Mouse (Mus musculus): Measurements from ENCODE around the gene Eci1. TPM values are rescaled to one million over a fixed set of nuclear protein-coding genes. Genes with fewer than 3 reads are reported as not detected.
A peak's percentile ranks its signal among the peaks of the same experiment; 100 is the strongest.

The Eci1 gene
- total and polyA plus RNA-seq, 2 experiments from 2014 or later = 26.6 to 31.0 TPM

DNA sequence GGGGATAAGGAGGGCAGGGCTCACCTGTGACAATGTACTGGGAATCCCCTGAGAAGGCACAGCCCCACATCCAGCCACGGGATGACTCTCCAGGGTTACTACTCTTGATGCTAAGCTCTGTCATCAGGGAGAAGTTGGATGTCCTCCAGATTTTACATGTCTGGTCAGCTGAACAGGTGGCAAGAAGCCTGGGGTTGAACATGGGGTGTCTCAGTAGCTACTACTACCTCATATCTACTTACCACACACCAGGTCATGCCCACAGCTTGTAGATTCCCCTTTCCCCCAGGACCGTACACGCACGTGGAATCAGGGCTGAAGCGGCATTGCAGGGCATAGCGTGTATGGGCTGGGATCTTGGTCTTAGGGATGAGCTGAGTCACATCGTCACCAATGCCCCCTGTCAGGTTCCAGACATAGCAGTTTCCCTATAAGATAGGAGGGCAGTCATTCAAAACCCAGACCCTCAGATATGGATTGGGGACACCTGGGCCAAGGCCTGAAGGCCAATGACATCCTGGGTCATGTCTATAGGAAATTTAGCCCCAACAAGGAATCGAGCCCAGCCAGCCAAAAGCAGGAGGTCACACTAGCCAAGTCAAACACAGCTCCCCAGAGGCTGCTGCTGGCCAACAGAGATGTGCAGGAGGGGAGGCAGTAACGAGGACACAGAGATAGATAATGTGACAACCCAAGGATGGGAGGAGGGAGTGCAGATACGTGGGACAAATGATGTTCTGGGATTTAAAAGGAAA, 49.8 kb downstream of the Eci1 start:
- Histone ChIP-seq H3K27me3 (ENCODE audit: insufficient read depth, low read length) (no peaks in the 10 kb centered on the region), H3K9me3 (ENCODE audit: low read length) (no peaks in the 10 kb centered on the region), H3K9ac (replicated peaks; ENCODE audit: low read length, poor library complexity, severe bottlenecking) (no peak overlapping the region), H3K4me2 (ENCODE audit: low read depth, low read length, poor library complexity, severe bottlenecking) (no peak overlapping the region), H3K4me3 (ENCODE audit: low read depth, low read length) (no peak overlapping the region), H3K4me1 (ENCODE audit: insufficient read depth, low read length) (peaks cover 20% of the 10 kb centered on the region), H3K27ac (ENCODE audit: low read depth, low read length) (no peak overlapping the region), H3K36me3 (ENCODE audit: insufficient read depth, low read length) (peaks cover 35% of the 10 kb centered on the region)
- DNase-seq (ENCODE audit: low spot score) (no peak), ATAC-seq (ENCODE audit: low FRiP score) (no peak)
- 92% methylated on average over 10 of the region's 10 CpGs for WGBS
- no peak for TF ChIP-seq CTCF (IDR thresholded peaks at IDR 0.05)

DNA sequence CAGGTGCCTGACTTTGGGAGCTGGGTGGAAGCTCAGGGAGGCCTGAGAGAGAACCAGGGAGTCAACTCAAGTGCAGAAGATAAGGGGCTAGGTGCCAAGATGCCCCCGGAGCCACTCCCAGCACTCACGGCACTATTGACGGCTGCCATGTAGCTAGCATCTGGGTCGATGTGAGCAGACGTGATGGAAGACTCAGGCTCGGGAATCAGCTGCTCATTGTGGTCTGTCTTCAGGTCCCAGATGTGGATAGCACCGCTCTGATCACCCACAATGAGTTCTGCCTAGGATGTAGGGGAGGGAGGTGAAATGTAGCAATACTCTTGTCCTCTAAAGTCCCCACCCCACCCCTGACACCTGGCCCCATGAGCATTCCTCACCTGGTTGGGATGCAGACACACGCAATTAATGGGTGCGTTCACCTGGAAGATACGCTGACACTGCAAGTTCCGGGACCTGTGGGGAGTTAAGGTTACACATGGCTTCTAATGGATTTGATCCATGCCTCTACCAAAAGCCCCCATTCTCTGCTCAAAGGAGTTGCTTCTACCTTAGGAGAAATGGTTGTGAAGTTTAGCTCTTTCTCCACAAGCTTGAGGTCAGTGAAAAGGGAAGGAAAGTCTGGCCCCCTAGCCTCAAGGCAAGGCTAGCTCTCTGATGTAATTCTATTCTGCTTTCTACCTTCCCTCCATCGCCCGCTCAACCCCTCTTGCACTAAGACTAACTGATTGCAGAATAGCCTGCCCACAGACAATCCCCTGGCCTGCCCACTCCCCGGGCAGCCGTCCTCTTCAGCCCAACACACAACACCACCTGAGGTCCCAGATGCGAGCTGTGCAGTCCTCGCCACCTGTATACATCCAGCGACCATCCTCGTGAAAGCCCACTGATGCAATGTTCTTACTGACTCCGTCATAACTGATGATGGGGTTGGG, 50.9 kb downstream of the Eci1 start:
- Histone ChIP-seq H3K4me1 (ENCODE audit: insufficient read depth, low read length) (peaks cover 12% of the 10 kb centered on the region), H3K4me2 (ENCODE audit: low read depth, low read length, poor library complexity, severe bottlenecking) (peak overlapping the region; percentile 77), H3K9ac (replicated peaks; ENCODE audit: low read length, poor library complexity, severe bottlenecking) (peak overlapping the region; percentile 69; the same call in 1 of the 2 replicates), H3K4me3 (ENCODE audit: low read depth, low read length) (0 out of 2 replicates have a peak overlapping the region, but pooled peaks have one; percentile 56), H3K27me3 (ENCODE audit: insufficient read depth, low read length) (no peaks in the 10 kb centered on the region), H3K27ac (ENCODE audit: low read depth, low read length) (no peak overlapping the region), H3K36me3 (ENCODE audit: insufficient read depth, low read length) (peaks cover 35% of the 10 kb centered on the region), H3K9me3 (ENCODE audit: low read length) (no peaks in the 10 kb centered on the region)
- DNase-seq (ENCODE audit: low spot score) (no peak), ATAC-seq (ENCODE audit: low FRiP score) (no peak)
- no peak for TF ChIP-seq CTCF (IDR thresholded peaks at IDR 0.05)
- 92% methylated on average over 20 of the region's 20 CpGs for WGBS

DNA sequence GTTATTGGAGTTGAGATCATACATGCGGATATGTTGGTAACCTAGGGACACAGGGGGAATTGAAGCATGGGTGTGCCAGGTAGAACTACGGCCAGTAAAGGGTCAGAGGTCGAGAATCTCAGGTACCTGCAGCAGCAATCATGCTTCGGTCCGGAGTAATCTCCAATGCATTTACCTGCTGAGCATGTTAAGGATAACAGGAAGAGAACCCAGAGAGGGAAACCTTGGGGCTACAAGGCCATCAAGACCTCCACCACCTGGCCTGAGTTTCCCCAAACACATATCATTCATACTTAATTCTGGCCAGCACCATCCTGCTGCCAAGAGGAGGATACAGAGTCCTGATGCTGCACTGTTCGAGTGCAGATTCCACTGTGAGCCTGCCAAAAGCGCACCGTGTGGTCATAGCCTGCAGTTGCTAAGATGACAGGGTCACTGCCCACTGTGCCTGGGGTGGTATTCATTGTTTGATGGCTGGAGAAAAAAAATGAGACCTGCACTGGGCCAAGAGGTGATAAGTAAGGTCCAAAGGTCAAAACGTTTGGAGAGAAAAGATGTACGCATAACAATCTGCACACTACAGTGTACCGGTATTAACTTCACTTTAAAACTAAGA, 51.7 kb downstream of the Eci1 start:
- no peak for TF ChIP-seq CTCF (IDR thresholded peaks at IDR 0.05)
- peaks cover 35% of the 10 kb centered on the region for H3K36me3 ChIP-seq (ENCODE audit: insufficient read depth, low read length)

GRCm38 (mm10) chr17:24478663-24479380, 52.4 kb downstream of the Eci1 start, which contains the start of gene Mlst8:
Gene Mlst8, minus strand, starts transcription at chr17:24479078.
- WGBS = 1% methylated on average over 48 of the region's 48 CpGs

More for the DNA sequence above, 51.7 kb downstream of the Eci1 start:
- WGBS = 50% methylated on average over 11 of the region's 11 CpGs
- peaks cover 6% of the 10 kb centered on the region for H3K4me1 ChIP-seq (ENCODE audit: insufficient read depth, low read length)
- peak overlapping the region; percentile 69 for H3K9ac ChIP-seq (replicated peaks; ENCODE audit: low read length, poor library complexity, severe bottlenecking)
- no peaks in the 10 kb centered on the region for H3K9me3 ChIP-seq (ENCODE audit: low read length)
- H3K27ac ChIP-seq (ENCODE audit: low read depth, low read length) = peak overlapping the region; percentile 32; the same call in 1 of the 2 replicates
- DNase-seq (ENCODE audit: low spot score) (no peak), ATAC-seq (ENCODE audit: low FRiP score) (no peak)
- H3K27me3 ChIP-seq (ENCODE audit: insufficient read depth, low read length) = no peaks in the 10 kb centered on the region
- H3K4me3 ChIP-seq (ENCODE audit: low read depth, low read length) = peak overlapping the region; percentile 56
- H3K4me2 ChIP-seq (ENCODE audit: low read depth, low read length, poor library complexity, severe bottlenecking) = peak overlapping the region; percentile 77

DNA sequence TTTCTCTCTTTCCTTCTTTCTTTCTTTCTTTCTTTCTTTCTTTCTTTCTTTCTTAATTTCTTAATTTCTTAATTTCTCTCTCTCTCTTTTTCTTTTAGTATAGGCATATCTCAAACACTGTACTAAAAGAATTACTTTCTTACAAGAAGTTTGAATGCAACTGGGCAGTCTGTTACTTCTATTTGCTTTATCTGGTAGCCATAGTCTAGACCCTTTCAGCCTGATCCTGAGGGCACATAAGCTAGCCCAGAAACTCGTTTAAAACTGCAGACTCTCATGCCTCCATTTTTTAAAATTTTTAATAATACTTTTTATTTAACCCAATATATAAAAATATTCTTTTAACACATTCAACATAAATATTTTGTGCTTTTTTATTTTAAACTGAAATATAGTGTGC, 53.0 kb downstream of the Eci1 start:
- TF ChIP-seq CTCF (IDR thresholded peaks at IDR 0.05) = no peak
- Histone ChIP-seq H3K36me3 (ENCODE audit: insufficient read depth, low read length) (peaks cover 28% of the 10 kb centered on the region), H3K9ac (replicated peaks; ENCODE audit: low read length, poor library complexity, severe bottlenecking) (no peak overlapping the region), H3K27me3 (ENCODE audit: insufficient read depth, low read length) (no peaks in the 10 kb centered on the region), H3K4me2 (ENCODE audit: low read depth, low read length, poor library complexity, severe bottlenecking) (no peak overlapping the region), H3K9me3 (ENCODE audit: low read length) (no peaks in the 10 kb centered on the region), H3K4me1 (ENCODE audit: insufficient read depth, low read length) (peaks cover 3% of the 10 kb centered on the region; the same call in 1 of the 2 replicates), H3K27ac (ENCODE audit: low read depth, low read length) (no peak overlapping the region), H3K4me3 (ENCODE audit: low read depth, low read length) (peak overlapping the region; percentile 56)
- ATAC-seq (ENCODE audit: low FRiP score) = no peak
- no peak for DNase-seq (ENCODE audit: low spot score)
- WGBS = 17% methylated on average over 1 of the region's 1 CpGs

More at GRCm38 (mm10) chr17:24478663-24479380, 52.4 kb downstream of the Eci1 start, which contains the start of gene Mlst8:
- DNase-seq (ENCODE audit: low spot score) = peak; percentile 97
- ATAC-seq (ENCODE audit: low FRiP score) = peak; percentile 91
- H3K27ac ChIP-seq (ENCODE audit: low read depth, low read length) = peak within 1 kb of the TSS; percentile 89
- H3K27me3 ChIP-seq (ENCODE audit: insufficient read depth, low read length) = no peaks in the 10 kb centered on the region
- peak within 1 kb of the TSS; percentile 56 for H3K4me3 ChIP-seq (ENCODE audit: low read depth, low read length)
- no peaks in the 10 kb centered on the region for H3K9me3 ChIP-seq (ENCODE audit: low read length)
- H3K4me1 ChIP-seq (ENCODE audit: insufficient read depth, low read length) = peaks cover 6% of the 10 kb centered on the region
- H3K36me3 ChIP-seq (ENCODE audit: insufficient read depth, low read length) = peaks cover 34% of the 10 kb centered on the region
- peak within 1 kb of the TSS; percentile 77 for H3K4me2 ChIP-seq (ENCODE audit: low read depth, low read length, poor library complexity, severe bottlenecking)
- TF ChIP-seq CTCF (IDR thresholded peaks at IDR 0.05) = peak; percentile 92
- H3K9ac ChIP-seq (replicated peaks; ENCODE audit: low read length, poor library complexity, severe bottlenecking) = peak within 1 kb of the TSS; percentile 69
